Mouse (Mus musculus) cerebellum, postnatal 25 days (tissue): Measurements from ENCODE around the gene Gm8653.
"Not testable (repeated sequence)": the region's sequence is repeated elsewhere in the genome, so short reads cannot be mapped to it uniquely, and the experiment has no call there.

Experiments used
- DNase-seq, 2 experiments: peaks; one replicate each; pipeline ENCODE4 v3.0.0; 2021; ENCODE audit warnings: mixed read lengths in 2 of 2

Gm8653 gene

GRCm38 (mm10) chr7:22201164-22201563 is at the start of gene Gm8653:
Gene Gm8653, minus strand, starts transcription at chr7:22201264.
- DNase-seq = not testable (repeated sequence)

- DNase-seq = not testable (repeated sequence)
Measured at GRCm38 (mm10) chr7:22229384-22229783, 28.3 kb upstream of the Gm8653 start, which contains the start of gene Gm8453. Gene Gm8453, minus strand, starts transcription at chr7:22229484.

- not testable (repeated sequence) for DNase-seq
Measured at GRCm38 (mm10) chr7:22189077-22189476, 12.0 kb downstream of the Gm8653 start, which contains the start of gene Vmn1r143. Gene Vmn1r143, plus strand, starts transcription at chr7:22189377.

GRCm38 (mm10) chr7:22163935-22164334 is 37.1 kb downstream of the Gm8653 start, which contains the start of gene Vmn1r142:
Gene Vmn1r142, minus strand, starts transcription at chr7:22164035.
- DNase-seq = not testable (repeated sequence)
